Mouse (Mus musculus): Measurements from ENCODE around the gene Batf2. TPM values are rescaled to one million over a fixed set of nuclear protein-coding genes. Genes with fewer than 3 reads are reported as not detected.

The Batf2 gene
- under 1 TPM; 0.30 to 0.72 TPM for total RNA-seq (2021)

GRCm38 (mm10) chr19:6140678-6141393 is at the start of gene Batf2:
Batf2 (plus strand) TSS chr19:6140983.
- intact Hi-C loops (cut with DNase I): loop anchor here (1.0 to 5.0 kb wide), 3 partner anchors 95 to 191 kb away; partner anchors contain the start of genes Atg2a and Men1
- peak; percentile 93 for DNase-seq (ENCODE audit: low spot score in 2 of 2)

- intact Hi-C loops (cut with DNase I): no loop called here
- no peak for DNase-seq (ENCODE audit: low spot score in 2 of 2)
Observed at GRCm38 (mm10) chr19:6094119-6094518, 46.7 kb upstream of the Batf2 start, which contains the start of gene AC131692.1. AC131692.1 (plus strand) TSS chr19:6094419.

GRCm38 (mm10) chr19:6097847-6098246 is 42.9 kb upstream of the Batf2 start:
- intact Hi-C loops (cut with DNase I): no loop called here
- no peak for DNase-seq (ENCODE audit: low spot score in 2 of 2)

GRCm38 (mm10) chr19:6101186-6101585 is 39.6 kb upstream of the Batf2 start:
- DNase-seq (ENCODE audit: low spot score in 2 of 2): no peak
- intact Hi-C loops (cut with DNase I): no loop called here

GRCm38 (mm10) chr19:6102169-6102853 is 38.5 kb upstream of the Batf2 start:
- no peak for DNase-seq (ENCODE audit: low spot score in 2 of 2)
- intact Hi-C loops (cut with DNase I): no loop called here

GRCm38 (mm10) chr19:6104476-6104875 is 36.3 kb upstream of the Batf2 start:
- intact Hi-C loops (cut with DNase I): no loop called here
- no peak for DNase-seq (ENCODE audit: low spot score in 2 of 2)

GRCm38 (mm10) chr19:6105586-6105985 is 35.2 kb upstream of the Batf2 start, which contains the start of gene Naaladl1:
Naaladl1 (plus strand) TSS chr19:6105782.
- no peak for DNase-seq (ENCODE audit: low spot score in 2 of 2)
- intact Hi-C loops (cut with DNase I): no loop called here

- intact Hi-C loops (cut with DNase I): no loop called here
- DNase-seq (ENCODE audit: low spot score in 2 of 2): no peak
Observed at GRCm38 (mm10) chr19:6113116-6113515, 27.7 kb upstream of the Batf2 start.

GRCm38 (mm10) chr19:6116113-6116850 is 24.5 kb upstream of the Batf2 start:
- peak in 1 of 2 experiments; percentile 22 for DNase-seq (ENCODE audit: low spot score in 2 of 2)
- intact Hi-C loops (cut with DNase I): loop anchor here (5.0 kb wide), 1 partner anchor 39 kb away; the partner anchor contains the start of gene Vps51

- no peak for DNase-seq (ENCODE audit: low spot score in 2 of 2)
- intact Hi-C loops (cut with DNase I): loop anchor here (5.0 kb wide), 1 partner anchor 40 kb away; the partner anchor contains the start of gene Vps51
Observed at GRCm38 (mm10) chr19:6117346-6117985, 23.3 kb upstream of the Batf2 start.

GRCm38 (mm10) chr19:6117986-6118676 is 22.7 kb upstream of the Batf2 start, which contains the start of gene Sac3d1:
Sac3d1 (minus strand) TSS chr19:6118650.
- intact Hi-C loops (cut with DNase I): loop anchor here (5.0 kb wide), 1 partner anchor 41 kb away; the partner anchor contains the start of gene Vps51
- DNase-seq (ENCODE audit: low spot score in 2 of 2): peak; percentile 91 to 92

- intact Hi-C loops (cut with DNase I): loop anchor here (5.0 kb wide), 1 partner anchor 41 kb away; the partner anchor contains the start of gene Vps51
- DNase-seq (ENCODE audit: low spot score in 2 of 2): no peak
Observed at GRCm38 (mm10) chr19:6118677-6119185, 22.1 kb upstream of the Batf2 start.

GRCm38 (mm10) chr19:6121761-6122160 is 19.0 kb upstream of the Batf2 start:
- intact Hi-C loops (cut with DNase I): no loop called here
- no peak for DNase-seq (ENCODE audit: low spot score in 2 of 2)

- intact Hi-C loops (cut with DNase I): no loop called here
Observed at GRCm38 (mm10) chr19:6123330-6123729, 17.5 kb upstream of the Batf2 start.

GRCm38 (mm10) chr19:6124898-6125297 is 15.9 kb upstream of the Batf2 start:
- intact Hi-C loops (cut with DNase I): loop anchor here (5.0 kb wide), 1 partner anchor 117 kb away; the partner anchor contains the start of gene Atg2a
- DNase-seq (ENCODE audit: low spot score in 2 of 2): no peak

More at GRCm38 (mm10) chr19:6123330-6123729, 17.5 kb upstream of the Batf2 start:
- no peak for DNase-seq (ENCODE audit: low spot score in 2 of 2)

- no peak for DNase-seq (ENCODE audit: low spot score in 2 of 2)
Observed at GRCm38 (mm10) chr19:6126289-6126688, 14.5 kb upstream of the Batf2 start.

GRCm38 (mm10) chr19:6126789-6127580 is 13.8 kb upstream of the Batf2 start:
- DNase-seq (ENCODE audit: low spot score in 2 of 2): no peak
- intact Hi-C loops (cut with DNase I): loop anchor here (5.0 kb wide), 1 partner anchor 115 kb away; the partner anchor contains the start of gene Atg2a

More at GRCm38 (mm10) chr19:6126289-6126688, 14.5 kb upstream of the Batf2 start:
- intact Hi-C loops (cut with DNase I): loop anchor here (5.0 kb wide), 1 partner anchor 116 kb away; the partner anchor contains the start of gene Atg2a
